Mouse (Mus musculus): ENCODE results near the gene Cdh23.

DNA sequence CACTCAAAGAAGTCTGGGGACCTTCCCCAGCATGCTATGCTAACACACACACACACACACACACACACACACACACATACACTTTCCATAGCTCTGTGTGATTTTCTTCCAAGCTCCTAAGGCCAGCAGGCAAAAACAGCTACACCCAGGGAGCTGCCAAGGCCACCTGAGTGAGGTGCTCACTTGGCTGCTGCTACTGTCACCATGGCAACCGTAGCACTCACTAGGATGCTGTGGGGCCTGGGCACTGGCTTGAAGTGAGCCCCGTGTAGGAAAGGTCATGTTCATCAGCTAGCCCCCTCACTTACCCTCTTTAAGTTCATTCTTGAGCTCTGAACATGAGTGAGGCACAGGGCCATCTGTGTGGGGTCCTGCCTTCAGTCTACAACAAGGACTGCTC, 204.8 kb downstream of the Cdh23 start:
- TF ChIP-seq CTCF (IDR thresholded peaks at IDR 0.05; ENCODE audit: control insufficient read depth, insufficient read depth, insufficient read length) (no peak), MYOD1 (IDR thresholded peaks at IDR 0.05; ENCODE audit: control insufficient read depth, insufficient read length, low read depth) (no peak), USF1 (IDR thresholded peaks at IDR 0.05; ENCODE audit: low read depth) (no peak)

Data from C2C12 (cell line).